Mouse (Mus musculus) E14TG2a.4 (cell line): ENCODE measurements around the gene Mchr1.

Experiments used
- CTCF ChIP-seq: conservative IDR thresholded peaks from 2 replicates; pipeline ENCODE4 v1.5.1; 2014; ENCODE audit warnings: low read length
- NANOG ChIP-seq: IDR thresholded peaks from 2 replicates; pipeline ENCODE4 v1.6.1; 2014; ENCODE audit warnings: borderline replicate concordance, low read length, mixed read lengths
- POU5F1 ChIP-seq: IDR thresholded peaks from 2 replicates; pipeline ENCODE4 v1.6.1; 2014; ENCODE audit warnings: low read length, borderline replicate concordance

GRCm38 (mm10) chr15:81284121-81284734, 48.9 kb downstream of the Mchr1 start:
- TF ChIP-seq CTCF (no peak), NANOG (no peak), POU5F1 (no peak)
